Mouse (Mus musculus) skeletal muscle tissue, adult 2 months (tissue): ENCODE data around the gene Raph1.

Experiments used
- DNase-seq: peaks from one replicate; pipeline ENCODE4 v3.0.0-alpha.2; 2012; ENCODE audit warnings: low read depth, low spot score

The Raph1 gene

GRCm38 (mm10) chr1:60432497-60432896 lies 134.4 kb downstream of the Raph1 start:
- DNase-seq: no peak
